Mouse (Mus musculus) lung, adult 2 months (tissue): ENCODE measurements at regions not wholly inside any gene's neighbourhood (a gene's known extent, or its start where the extent isn't known, plus 50 kb on each side); places are given as distances from the start of the nearest gene placed in this dataset.

Experiments
- CTCF ChIP-seq: fragments of 200-500 bp; IDR thresholded peaks from 2 replicates; pipeline ENCODE4 v1.5.1; 2011; ENCODE audit warnings: mild to moderate bottlenecking, low read length, control low read depth; ENCODE audit not compliant: insufficient read depth
- POLR2A ChIP-seq: fragments of 200-500 bp; IDR thresholded peaks from 2 replicates; pipeline ENCODE4 v1.6.1; 2011; ENCODE audit warnings: low read depth, mild to moderate bottlenecking, control low read depth, low read length, borderline replicate concordance; ENCODE audit errors: extremely low read depth

GRCm38 (mm10) chr5:64701219-64701779, 101.9 kb upstream of the Klf3 start:
- TF ChIP-seq POLR2A (no peak), CTCF (no peak)
